Mouse (Mus musculus) heart, postnatal 0 days (tissue): ENCODE measurements around the gene Otogl.

ENCODE experiments used
- CTCF ChIP-seq: IDR thresholded peaks from 2 replicates; pipeline ENCODE4 v1.5.1; 2016; ENCODE audit warnings: antibody characterized with exemption, control low read depth, low read depth
- EP300 ChIP-seq: IDR thresholded peaks from 2 replicates; pipeline ENCODE4 v1.6.1; 2016; ENCODE audit warnings: antibody characterized with exemption, low read depth

DNA sequence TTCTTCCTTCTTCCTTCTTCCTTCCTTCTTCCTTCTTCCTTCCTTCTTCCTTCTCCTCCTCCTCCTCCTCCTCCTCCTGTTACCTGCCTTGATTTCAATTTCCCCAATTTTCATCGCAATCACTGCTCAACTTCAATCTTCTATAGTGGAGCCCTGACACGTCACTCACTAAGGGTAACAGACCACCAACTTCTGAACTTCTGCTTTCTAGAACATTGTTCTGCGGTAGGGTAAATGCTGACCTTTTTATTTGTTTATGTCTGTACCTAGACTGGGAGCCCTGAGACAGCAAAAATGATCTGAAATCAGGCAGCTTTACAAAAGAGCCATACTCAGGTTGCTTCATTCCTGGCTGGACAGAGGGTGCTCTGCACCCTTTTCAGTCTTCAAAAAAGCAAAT lies 158.5 kb downstream of the Otogl start:
- no peak for TF ChIP-seq CTCF
- no peak for TF ChIP-seq EP300
